Mouse (Mus musculus) intestine, embryonic 14.5 days (tissue): ENCODE data around the gene Gm13695. TPM values are rescaled to one million over a fixed set of nuclear protein-coding genes. Genes with fewer than 3 reads are reported as not detected.

Source experiments
- polyA plus RNA-seq: library from polyadenylated mRNA; unstranded; fragments of >200 nt; fragmentation: Nextera tagmentation; extraction: Ambion mirVana; gene quantifications from 2 replicates; pipeline ENCODE4 v1.2.1, GENCODE M21; 2014

Gm13695 gene
- polyA plus RNA-seq, 1 experiment from 2014 or later: not detected

Other genes with a start within 250 kb of the Gm13695 start
- gene Itgav, start 242.9 kb upstream of the Gm13695 start, polyA plus RNA-seq: 75.3 and 85.3 TPM in 2 replicates
- 13.9 and 18.4 TPM in 2 replicates for gene Fam171b, start 154.7 kb upstream of the Gm13695 start, polyA plus RNA-seq
- not detected in 2 replicates for gene Zswim2, start 26.1 kb upstream of the Gm13695 start, polyA plus RNA-seq
- not detected in 2 replicates for gene Gm13698, start 11.6 kb upstream of the Gm13695 start, polyA plus RNA-seq
- gene Gm13693, start 5.8 kb upstream of the Gm13695 start, polyA plus RNA-seq: not detected in 2 replicates
- gene Gm13696, start 5.8 kb downstream of the Gm13695 start, polyA plus RNA-seq: not detected in 2 replicates
- gene Gm13694, start 11.6 kb downstream of the Gm13695 start, polyA plus RNA-seq: not detected in 2 replicates
- gene Gm13697, start 17.4 kb downstream of the Gm13695 start, polyA plus RNA-seq: not detected in 2 replicates
- gene Gm13691, start 23.2 kb downstream of the Gm13695 start, polyA plus RNA-seq: not detected in 2 replicates